Mouse (Mus musculus) lung, postnatal 0 days (tissue): ENCODE measurements around the gene Gm20388.

Source experiments
- CTCF ChIP-seq: IDR thresholded peaks from 2 replicates; pipeline ENCODE4 v1.5.1; 2016; ENCODE audit warnings: antibody characterized with exemption, mild to moderate bottlenecking
- EP300 ChIP-seq: IDR thresholded peaks from 2 replicates; pipeline ENCODE4 v1.6.1; 2016; ENCODE audit warnings: antibody characterized with exemption, mild to moderate bottlenecking, control low read depth

GRCm38 (mm10) chr8:120813028-120813427, 902.4 kb downstream of the Gm20388 start:
- TF ChIP-seq CTCF (no peak), EP300 (no peak)
